Mouse (Mus musculus) kidney, embryonic 16.5 days (tissue): ENCODE measurements around the gene Kif26b. TPM values are rescaled to one million over a fixed set of nuclear protein-coding genes. Genes with fewer than 3 reads are reported as not detected.

Experiments
- ATAC-seq: fragments of 200-750 bp; cut with Nextera tagmentation; 2 replicates; pipeline ENCODE4 v1.8.0; 2017; ENCODE audit warnings: moderate TSS enrichment; ENCODE audit not compliant: low FRiP score, low TSS enrichment
- H3K27ac ChIP-seq: fragments of 300-500 bp; sonication (generic); 2 replicates; pipeline ENCODE4 v1.5.1; 2014; ENCODE audit warnings: low read length
- H3K27me3 ChIP-seq: fragments of 300-500 bp; sonication (generic); 2 replicates; pipeline ENCODE4 v1.6.1; 2014; ENCODE audit warnings: low read length, control low read depth, mixed read lengths; ENCODE audit not compliant: insufficient read depth
- H3K36me3 ChIP-seq: fragments of 300-500 bp; sonication (generic); 2 replicates; pipeline ENCODE4 v1.6.1; 2014; ENCODE audit warnings: low read length, control low read depth, mixed read lengths; ENCODE audit not compliant: insufficient read depth
- H3K4me1 ChIP-seq: fragments of 300-500 bp; sonication (generic); 2 replicates; pipeline ENCODE4 v1.6.1; 2014; ENCODE audit warnings: low read length, control low read depth, mixed read lengths; ENCODE audit not compliant: insufficient read depth
- H3K4me2 ChIP-seq: fragments of 300-500 bp; sonication (generic); replicated peaks from 2 replicates; pipeline ENCODE4 v1.6.1; 2014; ENCODE audit warnings: low read depth, low read length
- H3K4me3 ChIP-seq: fragments of 300-500 bp; sonication (generic); 2 replicates; pipeline ENCODE4 v1.5.1; 2014; ENCODE audit warnings: mild to moderate bottlenecking, low read length
- H3K9ac ChIP-seq: fragments of 300-500 bp; sonication (generic); replicated peaks from 2 replicates; pipeline ENCODE4 v1.6.1; 2014; ENCODE audit warnings: low read length
- H3K9me3 ChIP-seq: fragments of 300-500 bp; sonication (generic); 2 replicates; pipeline ENCODE4 v1.6.1; 2016; ENCODE audit warnings: low read length, control low read depth
- WGBS: fragments of 180-500 bp; shearing (Covaris S2); extraction: QIAGEN DNeasy Blood & Tissue Kit; methylation state at CpG from one replicate; pipeline ENCODE4 v1.1.7; 2014; 5-methylcytosine and 5-hydroxymethylcytosine counted together
- polyA plus RNA-seq: library from polyadenylated mRNA; unstranded; fragments of >200 nt; fragmentation: Nextera tagmentation; extraction: Ambion mirVana; gene quantifications from 2 replicates; pipeline ENCODE4 v1.2.1, GENCODE M21; 2015

Kif26b gene
- polyA plus RNA-seq, 1 experiment from 2014 or later: 9.3 TPM

DNA sequence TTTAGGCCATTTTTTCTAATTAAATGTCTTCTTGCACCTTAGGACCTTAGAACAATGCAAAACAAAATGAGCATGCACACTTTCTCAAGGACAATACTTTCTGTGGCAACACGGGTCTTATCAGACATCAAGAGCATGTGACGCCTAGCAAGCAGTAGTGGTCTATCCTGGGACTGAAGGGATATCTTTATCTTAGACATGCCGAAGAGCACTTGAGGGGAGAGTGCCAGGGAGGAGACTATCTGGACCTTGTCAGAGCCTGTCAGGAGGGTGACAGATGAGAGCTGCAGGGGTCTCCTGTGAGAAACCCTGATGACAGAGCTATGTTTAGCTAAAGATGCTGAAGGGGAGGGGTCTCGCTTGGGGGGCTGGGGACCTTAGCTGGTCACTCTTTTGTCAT lies 116.0 kb downstream of the Kif26b start:
- Histone ChIP-seq H3K4me3 (no peak overlapping the region), H3K27ac (no peak overlapping the region), H3K4me2 (no peak overlapping the region), H3K9ac (no peak overlapping the region), H3K9me3 (no peaks in the 10 kb centered on the region), H3K4me1 (peaks cover 15% of the 10 kb centered on the region), H3K27me3 (no peaks in the 10 kb centered on the region), H3K36me3 (no peaks in the 10 kb centered on the region)
- no peak for ATAC-seq
- 74% methylated on average over 4 of the region's 4 CpGs for WGBS

DNA sequence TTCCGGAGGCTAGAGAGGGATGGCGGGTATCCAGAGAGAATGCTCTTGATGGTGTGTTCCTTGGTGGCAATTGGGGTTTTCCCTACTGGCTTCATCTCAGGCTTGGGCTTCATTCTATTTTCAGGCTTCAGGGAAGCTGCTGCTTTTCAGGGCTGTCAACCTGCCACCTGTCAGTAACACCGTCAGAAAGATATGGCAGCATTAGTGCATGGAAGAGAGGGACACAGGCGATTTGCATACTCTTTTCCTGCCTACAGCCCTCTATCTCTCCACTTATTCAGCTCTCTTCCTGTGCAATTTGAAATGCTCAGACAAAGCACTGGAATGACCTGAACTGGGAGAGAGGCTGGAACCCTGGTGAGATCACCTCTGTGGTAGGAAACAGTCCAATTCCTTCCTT lies 117.7 kb downstream of the Kif26b start:
- H3K27me3 ChIP-seq: no peaks in the 10 kb centered on the region
- H3K4me3 ChIP-seq: no peak overlapping the region
- H3K36me3 ChIP-seq: no peaks in the 10 kb centered on the region
- H3K9ac ChIP-seq: no peak overlapping the region
- H3K4me1 ChIP-seq: peaks cover 9% of the 10 kb centered on the region; the same call in 1 of the 2 replicates
- H3K27ac ChIP-seq: no peak overlapping the region
- H3K9me3 ChIP-seq: no peaks in the 10 kb centered on the region
- WGBS: 89% methylated on average over 4 of the region's 4 CpGs
- ATAC-seq: no peak
- H3K4me2 ChIP-seq: no peak overlapping the region

DNA sequence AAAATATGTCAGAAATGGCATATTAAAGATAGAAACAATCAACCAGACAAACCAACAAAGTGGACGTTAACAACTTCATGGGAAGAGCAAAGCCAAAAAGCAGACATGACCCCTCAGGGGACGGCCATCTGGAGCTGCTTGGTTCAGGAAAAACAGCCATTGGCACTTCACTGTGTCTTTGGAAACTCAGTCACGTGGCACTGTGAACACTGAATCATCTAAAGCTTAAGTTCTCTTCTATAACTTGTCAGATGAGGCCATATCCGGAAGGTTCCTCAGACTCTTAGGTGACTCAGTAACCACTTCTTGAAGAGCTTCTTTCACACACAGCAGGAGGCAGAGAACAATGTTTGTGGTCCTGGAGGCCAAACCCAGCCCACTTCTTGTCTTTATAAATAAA lies 126.6 kb downstream of the Kif26b start:
- H3K4me3 ChIP-seq: no peak overlapping the region
- WGBS: 82% methylated on average over 4 of the region's 4 CpGs
- ATAC-seq: no peak

DNA sequence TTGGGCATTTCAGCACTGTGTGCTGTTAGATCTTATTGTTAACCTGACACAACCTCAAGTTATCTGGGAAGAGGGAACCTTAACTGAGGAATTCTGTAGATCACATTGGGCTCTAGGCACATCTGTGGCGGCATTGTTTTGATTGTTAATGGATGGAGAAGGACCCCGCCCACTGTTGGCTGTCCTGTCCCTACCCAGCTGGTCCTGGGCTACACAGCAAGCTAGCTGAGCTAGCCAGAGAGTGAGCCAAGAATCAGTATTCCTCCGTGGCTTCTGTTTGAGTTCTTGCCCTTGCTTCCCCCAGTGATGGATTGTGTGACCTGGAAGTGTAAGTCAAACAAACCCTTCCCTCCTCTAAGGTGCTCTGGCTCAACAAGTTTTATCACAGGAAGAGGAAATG lies 132.1 kb downstream of the Kif26b start:
- 29% methylated on average over 3 of the region's 3 CpGs for WGBS
- no peaks in the 10 kb centered on the region for H3K27me3 ChIP-seq
- H3K36me3 ChIP-seq: no peaks in the 10 kb centered on the region
- peak; percentile 46; the same call in 1 of the 2 replicates for ATAC-seq
- H3K4me2 ChIP-seq: no peak overlapping the region
- no peak overlapping the region for H3K9ac ChIP-seq
- H3K4me3 ChIP-seq: no peak overlapping the region
- peaks cover 18% of the 10 kb centered on the region; the same call in 1 of the 2 replicates for H3K4me1 ChIP-seq
- no peak overlapping the region for H3K27ac ChIP-seq
- no peaks in the 10 kb centered on the region for H3K9me3 ChIP-seq

More for the DNA sequence above, 126.6 kb downstream of the Kif26b start:
- H3K27ac ChIP-seq: no peak overlapping the region
- H3K4me2 ChIP-seq: no peak overlapping the region
- no peak overlapping the region for H3K9ac ChIP-seq
- no peaks in the 10 kb centered on the region; the same call in 1 of the 2 replicates for H3K36me3 ChIP-seq
- H3K4me1 ChIP-seq: peaks cover 4% of the 10 kb centered on the region
- no peaks in the 10 kb centered on the region for H3K27me3 ChIP-seq
- H3K9me3 ChIP-seq: no peaks in the 10 kb centered on the region

DNA sequence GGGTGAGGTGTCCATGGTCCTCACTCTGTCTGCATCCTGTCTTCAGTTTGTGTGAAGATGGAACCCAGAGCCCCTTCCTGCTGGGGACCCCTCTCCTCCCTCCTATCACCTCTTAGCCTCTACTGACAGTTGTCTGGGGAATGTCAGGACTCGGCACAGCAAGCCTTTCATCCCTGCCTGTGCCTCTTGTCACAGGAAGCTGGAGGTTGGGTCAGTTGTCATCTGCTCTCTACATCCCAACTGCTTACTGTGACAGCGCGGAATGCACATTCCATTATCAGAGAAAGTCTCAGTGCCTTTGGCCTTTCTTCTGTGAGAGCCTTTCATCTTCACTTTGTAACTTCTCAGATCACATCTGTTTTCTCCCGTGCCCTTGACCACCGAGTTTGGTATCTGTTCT lies 132.6 kb downstream of the Kif26b start:
- H3K9ac ChIP-seq: no peak overlapping the region
- no peak for ATAC-seq
- no peak overlapping the region; the same call in 1 of the 2 replicates for H3K27ac ChIP-seq
- WGBS: 23% methylated on average over 5 of the region's 5 CpGs
- no peaks in the 10 kb centered on the region for H3K36me3 ChIP-seq
- H3K4me2 ChIP-seq: no peak overlapping the region
- H3K4me1 ChIP-seq: peaks cover 22% of the 10 kb centered on the region
- no peaks in the 10 kb centered on the region for H3K9me3 ChIP-seq
- no peaks in the 10 kb centered on the region for H3K27me3 ChIP-seq
- H3K4me3 ChIP-seq: no peak overlapping the region

DNA sequence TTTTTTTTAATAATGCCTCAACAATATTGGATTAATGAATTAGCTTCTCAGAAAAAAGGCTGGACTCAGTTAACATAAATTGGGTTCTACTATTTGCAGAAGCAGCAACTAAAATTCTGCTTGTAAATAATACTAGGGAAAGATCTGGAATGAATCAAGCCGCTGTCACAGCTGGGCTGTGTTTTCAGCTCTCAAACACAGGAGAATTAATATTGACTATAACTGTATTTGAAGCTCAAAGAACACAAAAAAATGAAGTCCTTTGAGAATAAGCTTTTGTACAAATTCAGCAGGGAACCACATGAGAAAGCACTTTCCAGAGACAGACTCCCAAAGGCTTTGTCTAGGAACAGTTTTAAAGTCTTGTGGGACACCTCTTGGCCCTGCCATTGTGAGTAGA lies 134.6 kb downstream of the Kif26b start:
- Histone ChIP-seq H3K4me2 (no peak overlapping the region), H3K4me1 (peaks cover 22% of the 10 kb centered on the region), H3K27me3 (no peaks in the 10 kb centered on the region), H3K27ac (peak overlapping the region; percentile 53; the same call in 1 of the 2 replicates), H3K36me3 (no peaks in the 10 kb centered on the region), H3K4me3 (no peak overlapping the region), H3K9me3 (no peaks in the 10 kb centered on the region), H3K9ac (no peak overlapping the region)
- 73% methylated on average over 1 of the region's 1 CpGs for WGBS
- no peak for ATAC-seq

DNA sequence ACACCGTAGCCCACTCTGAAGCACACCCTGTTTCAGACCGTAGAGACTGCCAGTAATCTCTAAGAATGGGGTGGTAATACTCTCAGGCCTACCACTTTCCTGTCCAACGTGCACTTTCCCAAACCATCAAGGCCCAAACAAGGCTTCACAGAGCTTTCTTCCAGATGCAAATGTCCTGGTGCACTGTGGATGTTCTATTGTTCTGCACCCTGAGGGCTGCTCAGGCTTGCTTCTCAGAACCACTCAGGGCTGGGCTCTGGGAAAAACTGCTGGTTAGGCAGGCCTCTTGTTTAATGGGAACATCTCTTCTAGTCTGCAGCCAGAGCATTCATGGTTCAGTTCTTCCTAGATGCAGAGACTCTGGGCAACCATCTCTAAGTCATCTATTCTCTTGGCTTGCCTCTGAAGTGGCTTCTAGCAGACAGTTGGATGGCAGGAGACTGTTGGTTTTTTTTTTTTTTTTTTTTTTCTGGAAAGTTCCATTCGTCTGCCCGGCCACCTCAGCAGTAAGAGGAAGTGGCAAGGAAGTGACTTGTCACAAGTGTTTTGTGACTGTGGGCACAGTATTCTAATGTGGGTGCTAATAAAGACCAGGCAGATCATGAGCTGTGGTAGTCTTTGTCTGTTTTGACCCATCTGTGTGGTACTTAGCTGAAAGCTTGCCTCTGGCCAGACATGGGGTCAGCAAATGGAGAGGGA lies 135.5 kb downstream of the Kif26b start:
- Histone ChIP-seq H3K36me3 (no peaks in the 10 kb centered on the region), H3K9me3 (no peaks in the 10 kb centered on the region), H3K4me2 (no peak overlapping the region), H3K27me3 (no peaks in the 10 kb centered on the region), H3K27ac (peak overlapping the region; percentile 53; the same call in 1 of the 2 replicates), H3K4me1 (peaks cover 22% of the 10 kb centered on the region), H3K9ac (no peak overlapping the region), H3K4me3 (no peak overlapping the region)
- 87% methylated on average over 5 of the region's 5 CpGs for WGBS
- ATAC-seq: no peak

DNA sequence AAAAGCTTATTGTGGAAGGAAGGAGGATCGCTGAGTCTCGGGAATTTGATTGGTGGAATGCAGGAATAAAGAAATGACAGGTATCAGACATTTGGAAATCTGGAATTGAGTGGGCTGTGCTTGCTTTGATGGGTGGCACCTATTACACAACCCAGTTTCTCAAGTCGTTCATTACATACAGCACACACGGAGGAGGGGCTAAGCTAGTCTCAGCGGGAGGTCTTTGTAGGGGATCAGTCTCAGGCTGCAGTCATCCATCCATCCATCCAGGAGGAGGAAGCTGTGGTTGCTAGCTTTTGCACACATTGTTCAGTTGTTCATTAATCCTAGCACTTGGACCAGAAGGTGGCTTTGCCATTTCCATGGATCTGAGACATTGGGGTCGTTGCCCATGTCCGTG lies 137.6 kb downstream of the Kif26b start:
- Histone ChIP-seq H3K27me3 (no peaks in the 10 kb centered on the region), H3K36me3 (no peaks in the 10 kb centered on the region), H3K4me1 (peaks cover 11% of the 10 kb centered on the region), H3K4me2 (no peak overlapping the region), H3K4me3 (no peak overlapping the region), H3K27ac (no peak overlapping the region), H3K9me3 (no peaks in the 10 kb centered on the region), H3K9ac (no peak overlapping the region)
- ATAC-seq: no peak
- 72% methylated on average over 7 of the region's 7 CpGs for WGBS

DNA sequence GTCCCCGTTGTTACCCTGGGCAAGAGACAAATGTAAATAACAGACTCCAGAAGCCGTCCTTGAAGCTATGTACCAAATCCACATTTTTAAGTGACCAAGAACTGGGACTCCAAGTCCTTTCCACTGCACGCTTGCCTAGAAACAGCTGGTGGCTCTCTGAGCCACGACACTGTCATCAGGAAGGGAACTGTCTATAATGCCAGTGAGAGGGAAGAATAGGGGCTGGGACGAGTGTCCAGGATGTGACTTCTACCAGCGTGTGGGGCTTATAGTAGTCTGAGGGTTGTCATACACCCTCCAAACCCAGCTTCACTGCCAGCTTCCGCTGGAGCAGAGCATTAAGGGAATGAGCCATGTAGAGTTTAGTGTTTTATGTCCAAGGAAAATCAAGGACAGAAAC lies 138.9 kb downstream of the Kif26b start:
- Histone ChIP-seq H3K4me1 (peaks cover 9% of the 10 kb centered on the region; the same call in 1 of the 2 replicates), H3K9ac (no peak overlapping the region), H3K9me3 (no peaks in the 10 kb centered on the region), H3K27me3 (no peaks in the 10 kb centered on the region), H3K4me3 (no peak overlapping the region), H3K4me2 (no peak overlapping the region), H3K36me3 (no peaks in the 10 kb centered on the region), H3K27ac (peak overlapping the region; percentile 77; the same call in 1 of the 2 replicates)
- 70% methylated on average over 7 of the region's 7 CpGs for WGBS
- no peak for ATAC-seq

DNA sequence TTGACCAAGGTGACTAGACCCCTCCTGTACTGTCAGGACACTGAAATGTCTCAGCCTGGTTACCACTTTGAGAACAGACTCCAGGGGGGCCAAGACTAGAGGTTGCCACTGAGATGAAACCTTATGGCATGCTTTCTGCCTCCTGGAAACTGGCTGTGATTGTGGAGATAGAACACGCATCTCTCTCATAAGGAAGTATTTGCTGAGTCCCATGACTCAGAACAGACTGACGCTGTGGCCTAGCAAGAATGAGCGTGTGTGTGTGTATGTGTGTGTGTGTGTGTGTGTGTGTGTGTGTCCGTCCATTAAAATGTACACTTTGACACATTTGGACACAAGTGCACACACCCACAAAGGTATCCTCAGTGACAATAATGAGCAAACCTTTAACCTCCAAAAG lies 140.0 kb downstream of the Kif26b start:
- WGBS: 80% methylated on average over 4 of the region's 4 CpGs
- Histone ChIP-seq H3K4me3 (no peak overlapping the region), H3K4me2 (no peak overlapping the region), H3K4me1 (peaks cover 10% of the 10 kb centered on the region; the same call in 1 of the 2 replicates), H3K27me3 (no peaks in the 10 kb centered on the region), H3K9ac (no peak overlapping the region), H3K27ac (peak overlapping the region; percentile 77), H3K36me3 (no peaks in the 10 kb centered on the region), H3K9me3 (no peaks in the 10 kb centered on the region)
- peak; percentile 65; the same call in 1 of the 2 replicates for ATAC-seq
